Mouse (Mus musculus) liver, embryonic 13.5 days (tissue): ENCODE data around the gene Cuta. TPM values are rescaled to one million over a fixed set of nuclear protein-coding genes. Genes with fewer than 3 reads are reported as not detected.
A peak's percentile ranks its signal among the peaks of the same experiment; 100 is the strongest.

Experiments
- ATAC-seq: fragments of 200-750 bp; cut with Nextera tagmentation; 2 replicates; pipeline ENCODE4 v1.8.0; 2017; ENCODE audit warnings: low read depth, mild to moderate bottlenecking, moderate number of reproducible peaks, moderate library complexity
- DNase-seq: peaks from one replicate; pipeline ENCODE4 v3.0.0; 2022
- H3K27ac ChIP-seq: fragments of 300-500 bp; sonication (generic); 2 replicates; pipeline ENCODE4 v1.5.1; 2015; ENCODE audit warnings: moderate library complexity, mild to moderate bottlenecking, inconsistent platforms
- H3K27me3 ChIP-seq: fragments of 300-500 bp; sonication (generic); 2 replicates; pipeline ENCODE4 v1.6.1; 2015; ENCODE audit warnings: mild to moderate bottlenecking, inconsistent platforms
- H3K36me3 ChIP-seq: fragments of 300-500 bp; sonication (generic); 2 replicates; pipeline ENCODE4 v1.6.1; 2015; ENCODE audit warnings: mild to moderate bottlenecking, inconsistent platforms
- H3K4me1 ChIP-seq: fragments of 300-500 bp; sonication (generic); replicated peaks from 2 replicates; pipeline ENCODE4 v1.6.1; 2015; ENCODE audit warnings: inconsistent platforms
- H3K4me2 ChIP-seq: fragments of 300-500 bp; sonication (generic); 2 replicates; pipeline ENCODE4 v1.6.1; 2015; ENCODE audit warnings: inconsistent platforms, mild to moderate bottlenecking, moderate library complexity
- H3K4me3 ChIP-seq: fragments of 300-500 bp; sonication (generic); replicated peaks from 2 replicates; pipeline ENCODE4 v1.5.1; 2015; ENCODE audit warnings: mild to moderate bottlenecking, inconsistent platforms
- H3K9ac ChIP-seq: fragments of 300-500 bp; sonication (generic); 2 replicates; pipeline ENCODE4 v1.6.1; 2015; ENCODE audit warnings: mild to moderate bottlenecking, inconsistent platforms
- H3K9me3 ChIP-seq: fragments of 300-500 bp; sonication (generic); replicated peaks from 2 replicates; pipeline ENCODE4 v1.6.1; 2016; ENCODE audit warnings: inconsistent platforms
- WGBS: fragments of 180-500 bp; shearing (Covaris S2); methylation state at CpG from one replicate; pipeline ENCODE4 v1.1.7; 2015; ENCODE audit not compliant: insufficient replicate concordance; 5-methylcytosine and 5-hydroxymethylcytosine counted together
- polyA plus RNA-seq: library from polyadenylated mRNA; unstranded; fragments of >200 nt; fragmentation: Nextera tagmentation; extraction: Ambion mirVana; gene quantifications from 2 replicates; pipeline ENCODE4 v1.2.1, GENCODE M21; 2015

Gene Cuta
- polyA plus RNA-seq, 1 experiment from 2014 or later, result 111 TPM

DNA sequence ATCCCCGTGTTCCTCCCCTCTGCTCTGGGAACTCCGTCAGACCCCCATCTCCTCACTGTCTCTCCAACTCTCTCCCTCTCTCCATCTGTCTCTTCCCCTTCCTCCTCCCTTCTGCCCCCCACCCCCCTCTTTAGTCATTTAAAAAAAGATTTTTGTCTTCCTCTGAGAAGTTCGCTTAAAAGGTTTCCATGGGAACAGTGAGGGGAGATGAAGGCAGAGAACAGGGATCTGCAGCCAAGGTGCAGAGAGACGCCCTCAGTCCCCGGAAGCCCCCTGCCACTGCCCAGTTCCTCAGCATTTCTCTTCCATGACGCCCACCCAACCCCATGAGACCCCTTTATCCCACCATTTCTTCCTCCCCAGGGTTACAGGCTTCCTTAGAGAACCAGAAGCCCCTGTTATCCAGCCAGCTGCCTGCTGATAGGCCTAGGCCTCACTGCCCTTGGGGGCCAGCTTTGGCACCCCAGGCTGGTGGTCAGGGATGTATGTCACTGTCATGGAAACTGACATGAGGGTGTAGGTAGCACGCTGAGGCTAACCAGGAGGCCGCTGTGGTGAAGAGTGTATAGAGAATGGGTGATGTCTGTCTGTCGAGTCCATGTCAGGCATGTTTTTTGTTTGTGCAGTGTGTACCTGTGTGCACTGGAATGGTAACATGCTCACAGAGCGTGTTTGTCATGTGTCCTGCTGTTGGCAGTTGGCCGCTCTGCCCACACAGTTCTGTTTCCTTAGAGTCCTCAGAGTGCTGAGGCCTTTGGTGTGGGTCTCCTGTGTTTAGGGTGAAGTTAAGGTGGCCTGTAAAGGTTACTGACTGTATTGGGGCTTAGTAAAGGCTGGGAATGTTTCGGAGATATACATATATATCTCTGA lies 8.1 kb upstream of the Cuta start:
- H3K9me3 ChIP-seq, result no peaks in the 10 kb centered on the region
- peak overlapping the region; percentile 80 for H3K4me2 ChIP-seq
- peak overlapping the region; percentile 73 for H3K9ac ChIP-seq
- no peak overlapping the region for H3K27ac ChIP-seq
- DNase-seq (no peak), ATAC-seq (no peak)
- H3K4me3 ChIP-seq, result peak overlapping the region; percentile 50; the same call in 1 of the 2 replicates
- no peaks in the 10 kb centered on the region for H3K36me3 ChIP-seq
- peaks cover 71% of the 10 kb centered on the region for H3K4me1 ChIP-seq
- WGBS, result 67% methylated on average over 12 of the region's 12 CpGs
- H3K27me3 ChIP-seq, result peaks cover 31% of the 10 kb centered on the region

GRCm38 (mm10) chr17:26946567-26946966 lies 7.2 kb upstream of the Cuta start:
- Histone ChIP-seq H3K9ac (peak overlapping the region; percentile 73), H3K4me2 (peak overlapping the region; percentile 80), H3K27ac (peak overlapping the region; percentile 21; the same call in 1 of the 2 replicates), H3K36me3 (no peaks in the 10 kb centered on the region), H3K27me3 (peaks cover 24% of the 10 kb centered on the region), H3K4me3 (peak overlapping the region; percentile 50), H3K4me1 (peaks cover 67% of the 10 kb centered on the region), H3K9me3 (no peaks in the 10 kb centered on the region)
- peak; percentile 30 for ATAC-seq
- 4% methylated on average over 37 of the region's 37 CpGs for WGBS
- DNase-seq, result peak; percentile 50

DNA sequence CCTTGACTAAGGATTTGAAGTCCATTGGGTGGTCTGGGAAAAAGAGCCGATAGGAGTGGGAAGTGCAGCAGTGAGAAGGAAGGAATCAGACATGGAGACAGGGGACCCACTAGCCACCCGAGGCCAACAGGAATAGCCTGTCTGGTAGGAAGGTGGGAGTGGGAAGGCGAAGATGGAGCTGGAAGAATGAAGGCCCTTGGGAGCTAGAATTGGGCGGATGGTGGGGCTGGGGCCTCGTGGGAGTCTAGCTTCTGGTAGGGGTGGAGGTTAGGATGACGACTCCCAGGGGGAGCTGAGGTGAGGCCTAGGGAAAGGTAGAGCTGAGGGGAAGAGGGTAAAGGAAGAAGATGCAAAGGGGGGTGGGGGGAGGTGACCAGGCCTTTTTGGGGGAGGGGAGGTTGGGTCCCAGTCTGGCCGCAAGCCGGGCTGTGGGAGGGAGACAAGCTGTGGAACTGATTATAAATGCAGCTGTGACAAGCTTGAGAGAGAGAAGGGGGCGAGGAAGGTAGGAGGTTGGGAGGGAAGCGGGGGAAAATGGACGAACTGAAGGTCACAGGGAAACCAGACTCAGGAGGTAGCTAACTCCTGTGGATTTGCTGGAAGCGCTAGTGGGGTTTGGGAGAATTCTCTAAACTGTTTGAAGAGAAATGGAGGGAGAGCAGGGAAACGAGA lies 6.6 kb upstream of the Cuta start:
- Histone ChIP-seq H3K4me1 (peaks cover 67% of the 10 kb centered on the region), H3K9me3 (no peaks in the 10 kb centered on the region), H3K36me3 (no peaks in the 10 kb centered on the region), H3K27ac (peak overlapping the region; percentile 21; the same call in 1 of the 2 replicates), H3K4me2 (peak overlapping the region; percentile 80), H3K9ac (peak overlapping the region; percentile 73), H3K4me3 (peak overlapping the region; percentile 50), H3K27me3 (peaks cover 23% of the 10 kb centered on the region)
- DNase-seq (no peak), ATAC-seq (no peak)
- WGBS, result 46% methylated on average over 13 of the region's 13 CpGs

GRCm38 (mm10) chr17:26941841-26942570 lies 2.6 kb upstream of the Cuta start:
- no peak for DNase-seq
- 15% methylated on average over 4 of the region's 4 CpGs for WGBS
- H3K4me3 ChIP-seq, result peak overlapping the region; percentile 46

GRCm38 (mm10) chr17:26941031-26941789 lies 1.8 kb upstream of the Cuta start, which contains the start of gene Syngap1:
Gene Syngap1, plus strand, starts transcription at chr17:26941253.
- no peak for DNase-seq
- peak within 1 kb of the TSS; percentile 69 for H3K4me3 ChIP-seq
- peaks cover 5% of the 10 kb centered on the region; the same call in 1 of the 2 replicates for H3K27me3 ChIP-seq
- no peak for ATAC-seq
- H3K36me3 ChIP-seq, result peaks cover 19% of the 10 kb centered on the region
- H3K9ac ChIP-seq, result peak within 1 kb of the TSS; percentile 93
- H3K4me2 ChIP-seq, result peak within 1 kb of the TSS; percentile 97
- peak within 1 kb of the TSS; percentile 95 for H3K27ac ChIP-seq
- no peaks in the 10 kb centered on the region for H3K9me3 ChIP-seq
- 5% methylated on average over 20 of the region's 24 CpGs for WGBS
- H3K4me1 ChIP-seq, result peaks cover 52% of the 10 kb centered on the region

More at GRCm38 (mm10) chr17:26941841-26942570, 2.6 kb upstream of the Cuta start:
- Histone ChIP-seq H3K4me1 (peaks cover 60% of the 10 kb centered on the region), H3K27ac (no peak overlapping the region), H3K4me2 (peak overlapping the region; percentile 97), H3K9me3 (no peaks in the 10 kb centered on the region), H3K27me3 (peaks cover 5% of the 10 kb centered on the region; the same call in 1 of the 2 replicates), H3K36me3 (peaks cover 11% of the 10 kb centered on the region), H3K9ac (peak overlapping the region; percentile 59)
- no peak for ATAC-seq

- Histone ChIP-seq H3K36me3 (peaks cover 32% of the 10 kb centered on the region), H3K9me3 (no peaks in the 10 kb centered on the region), H3K4me3 (peak overlapping the region; percentile 69), H3K27ac (peak overlapping the region; percentile 95), H3K4me1 (peaks cover 43% of the 10 kb centered on the region), H3K9ac (peak overlapping the region; percentile 93), H3K27me3 (peaks cover 5% of the 10 kb centered on the region; the same call in 1 of the 2 replicates), H3K4me2 (peak overlapping the region; percentile 97)
- ATAC-seq, result no peak
- WGBS, result 7% methylated on average over 3 of the region's 3 CpGs
- no peak for DNase-seq
These were observed 568 bp upstream of the Cuta start for GRCm38 (mm10) chr17:26939973-26940300.

- H3K9ac ChIP-seq, result peak overlapping the region; percentile 85
- DNase-seq (no peak), ATAC-seq (no peak)
- peaks cover 41% of the 10 kb centered on the region for H3K36me3 ChIP-seq
- H3K4me2 ChIP-seq, result peak overlapping the region; percentile 97
- H3K4me3 ChIP-seq, result peak overlapping the region; percentile 78
- peak overlapping the region; percentile 88 for H3K27ac ChIP-seq
- under 1% methylated on average over 22 of the region's 22 CpGs for WGBS
- H3K4me1 ChIP-seq, result peaks cover 53% of the 10 kb centered on the region
- H3K27me3 ChIP-seq, result no peaks in the 10 kb centered on the region
- no peaks in the 10 kb centered on the region for H3K9me3 ChIP-seq
These were observed 638 bp downstream of the Cuta start for GRCm38 (mm10) chr17:26938731-26939130.

- peak overlapping the region; percentile 88 for H3K27ac ChIP-seq
- peak overlapping the region; percentile 97 for H3K4me2 ChIP-seq
- no peaks in the 10 kb centered on the region for H3K9me3 ChIP-seq
- peaks cover 41% of the 10 kb centered on the region for H3K36me3 ChIP-seq
- peak overlapping the region; percentile 78 for H3K4me3 ChIP-seq
- DNase-seq (no peak), ATAC-seq (no peak)
- H3K4me1 ChIP-seq, result peaks cover 59% of the 10 kb centered on the region
- H3K9ac ChIP-seq, result peak overlapping the region; percentile 85
- no peaks in the 10 kb centered on the region for H3K27me3 ChIP-seq
- WGBS, result 45% methylated on average over 16 of the region's 16 CpGs
These were observed 1.3 kb downstream of the Cuta start for GRCm38 (mm10) chr17:26937883-26938695.

DNA sequence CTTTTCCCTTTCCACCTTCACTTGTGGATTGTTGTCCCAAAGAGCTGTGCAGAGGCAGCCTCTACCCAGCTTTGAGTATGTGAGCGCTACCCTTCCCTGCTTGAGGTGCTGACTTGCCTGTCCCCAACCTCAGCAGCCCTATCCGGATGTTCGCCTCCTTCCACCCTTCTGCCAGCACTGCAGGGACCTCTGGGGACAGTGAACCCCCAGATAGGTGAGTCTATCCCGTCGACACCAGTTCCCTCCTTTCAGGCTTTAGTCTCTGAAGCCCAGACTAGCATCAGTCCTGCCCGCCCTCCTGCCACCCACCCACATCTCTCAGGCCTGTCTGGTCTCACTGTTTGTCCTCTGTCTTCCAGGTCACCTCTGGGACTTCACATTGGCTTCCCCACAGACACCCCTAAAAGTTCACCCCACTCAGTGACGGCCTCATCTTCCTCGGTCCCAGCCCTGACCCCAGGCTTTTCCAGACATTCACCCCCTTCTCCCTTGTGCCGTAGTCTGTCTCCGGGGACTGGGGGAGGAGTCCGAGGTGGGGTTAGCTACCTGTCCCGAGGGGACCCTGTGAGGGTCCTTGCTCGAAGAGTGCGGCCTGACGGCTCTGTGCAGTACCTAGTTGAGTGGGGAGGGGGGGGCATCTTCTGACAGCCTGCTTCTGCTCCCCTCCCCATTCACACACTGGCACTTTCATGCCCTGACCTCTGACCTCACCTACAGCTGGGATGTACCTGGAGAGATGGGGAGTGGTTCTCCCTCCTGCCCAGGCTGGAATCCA lies 2.3 kb downstream of the Cuta start:
- Histone ChIP-seq H3K27ac (peak overlapping the region; percentile 88; the same call in 1 of the 2 replicates), H3K9me3 (no peaks in the 10 kb centered on the region), H3K4me1 (peaks cover 64% of the 10 kb centered on the region), H3K4me2 (peak overlapping the region; percentile 97), H3K27me3 (no peaks in the 10 kb centered on the region), H3K36me3 (peaks cover 47% of the 10 kb centered on the region), H3K4me3 (peak overlapping the region; percentile 78), H3K9ac (peak overlapping the region; percentile 19; the same call in 1 of the 2 replicates)
- ATAC-seq (no peak), DNase-seq (no peak)
- 85% methylated on average over 15 of the region's 15 CpGs for WGBS
